Mouse (Mus musculus) lung, adult 2 months (tissue): Measurements from ENCODE around the gene Rpl23a. TPM values are rescaled to one million over a fixed set of nuclear protein-coding genes. Genes with fewer than 3 reads are reported as not detected.
"Not testable (repeated sequence)": the region's sequence is repeated elsewhere in the genome, so short reads cannot be mapped to it uniquely, and the experiment has no call there.

ENCODE experiments used
- DNase-seq: peaks from one replicate; pipeline ENCODE4 v3.0.0; 2022
- H3K4me1 ChIP-seq: fragments of 200-500 bp; 2 replicates; pipeline ENCODE4 v1.6.1; 2011; ENCODE audit warnings: low read length; ENCODE audit not compliant: control insufficient read depth, insufficient read depth
- H3K4me3 ChIP-seq: fragments of 200-500 bp; replicated peaks from 2 replicates; pipeline ENCODE3; 2011; ENCODE audit warnings: low read depth, mild to moderate bottlenecking, control low read depth, low read length; ENCODE audit errors: extremely low read depth
- CTCF ChIP-seq: fragments of 200-500 bp; IDR thresholded peaks from 2 replicates; pipeline ENCODE4 v1.5.1; 2011; ENCODE audit warnings: mild to moderate bottlenecking, low read length, control low read depth; ENCODE audit not compliant: insufficient read depth
- POLR2A ChIP-seq: fragments of 200-500 bp; IDR thresholded peaks from 2 replicates; pipeline ENCODE4 v1.6.1; 2011; ENCODE audit warnings: low read depth, mild to moderate bottlenecking, control low read depth, low read length, borderline replicate concordance; ENCODE audit errors: extremely low read depth
- WGBS: fragments of 180-500 bp; shearing (Covaris S2); methylation state at CpG from one replicate; pipeline ENCODE4 v1.1.7; 2018; 5-methylcytosine and 5-hydroxymethylcytosine counted together
- polyA plus RNA-seq: library from polyadenylated mRNA; depleted of rRNA; stranded (reverse); fragments of >200 nt; gene quantifications from 2 replicates; pipeline ENCODE4 v1.2.3, GENCODE M21; 2012

The Rpl23a gene
- polyA plus RNA-seq, 1 experiment = 212 TPM

- under 1% methylated on average over 80 of the region's 80 CpGs for WGBS
- no peaks in the 10 kb centered on the region for H3K4me1 ChIP-seq
- TF ChIP-seq CTCF (no peak), POLR2A (peak; percentile 57; the same call in 1 of the 2 replicates)
- peak; percentile 59 for DNase-seq
- peak within 1 kb of the TSS; percentile 60 for H3K4me3 ChIP-seq
These were observed 5.2 kb upstream of the Rpl23a start, which contains the start of gene Rab34 for GRCm38 (mm10) chr11:78188331-78189233. TSS of gene Rab34 (plus strand) at chr11:78188430.

- WGBS = 93% methylated on average over 6 of the region's 6 CpGs
- DNase-seq, H3K4me3 ChIP-seq, H3K4me1 ChIP-seq: not testable (repeated sequence)
These were observed 1.3 kb upstream of the Rpl23a start for GRCm38 (mm10) chr11:78184702-78185101.

- Histone ChIP-seq H3K4me3 (no peak overlapping the region), H3K4me1 (no peaks in the 10 kb centered on the region; the same call in 1 of the 2 replicates)
- no peak for DNase-seq
- no peak for TF ChIP-seq CTCF
- TF ChIP-seq POLR2A = no peak
- 45% methylated on average over 10 of the region's 10 CpGs for WGBS
These were observed 615 bp upstream of the Rpl23a start for GRCm38 (mm10) chr11:78183884-78184514.

DNA sequence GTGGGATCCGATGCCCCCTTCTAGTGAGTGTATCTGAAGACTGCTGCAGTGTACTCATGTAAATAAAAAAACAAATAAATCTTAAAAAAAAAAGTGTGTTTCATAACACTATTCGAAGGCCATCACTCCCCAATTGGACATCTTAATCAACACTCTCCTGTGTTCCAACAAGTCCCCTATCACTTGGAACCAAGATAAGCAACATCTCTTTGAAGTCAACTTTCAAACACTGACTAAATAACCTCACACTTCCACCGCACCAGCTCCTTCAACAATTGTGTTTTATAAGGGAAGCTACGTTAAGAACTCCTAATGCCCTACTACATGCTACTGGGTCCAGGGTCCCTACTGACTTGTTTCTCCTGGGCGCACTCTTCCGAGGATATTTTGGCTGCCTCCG lies 934 bp downstream of the Rpl23a start:
- Histone ChIP-seq H3K4me3 (no peak overlapping the region), H3K4me1 (no peaks in the 10 kb centered on the region; the same call in 1 of the 2 replicates)
- TF ChIP-seq CTCF (no peak), POLR2A (no peak)
- no peak for DNase-seq
- 6% methylated on average over 7 of the region's 7 CpGs for WGBS

- 39% methylated on average over 2 of the region's 2 CpGs for WGBS
- TF ChIP-seq POLR2A = no peak
- TF ChIP-seq CTCF = no peak
- Histone ChIP-seq H3K4me1 (no peaks in the 10 kb centered on the region; the same call in 1 of the 2 replicates), H3K4me3 (no peak overlapping the region)
- no peak for DNase-seq
These were observed 1.5 kb downstream of the Rpl23a start for GRCm38 (mm10) chr11:78181830-78182357.

DNA sequence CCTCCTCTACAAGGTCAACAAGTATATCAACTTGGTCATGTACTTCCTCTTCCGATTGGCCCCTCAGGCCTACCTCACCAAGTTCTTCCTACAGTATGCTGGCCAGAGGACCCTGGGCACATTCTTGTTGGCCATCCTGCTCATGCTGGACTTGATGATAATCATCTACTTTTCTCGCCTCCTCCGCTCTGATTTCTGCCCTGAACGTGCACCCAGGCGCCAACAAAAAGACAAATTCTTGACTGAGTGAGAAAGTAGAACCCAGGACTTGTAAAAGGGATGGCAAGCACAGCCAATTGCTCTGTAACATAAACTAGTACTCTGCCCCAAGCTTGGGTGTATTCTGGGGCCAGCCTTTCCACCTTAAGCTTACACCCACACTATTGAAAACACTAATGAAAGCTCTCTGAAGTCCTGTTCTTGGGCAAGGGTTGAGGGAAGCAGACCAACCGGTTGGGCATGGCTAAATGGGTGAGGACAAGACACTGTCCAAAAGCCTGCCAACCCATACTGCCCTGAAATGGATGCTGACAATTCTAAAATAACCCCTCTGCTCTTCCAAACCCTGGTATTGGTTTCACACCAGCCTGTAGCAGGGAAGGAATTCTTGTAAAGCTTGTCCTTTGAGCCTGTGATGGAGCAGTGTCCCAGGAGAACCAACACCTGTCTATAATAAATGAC lies 3.2 kb downstream of the Rpl23a start:
- H3K4me3 ChIP-seq = no peak overlapping the region

DNA sequence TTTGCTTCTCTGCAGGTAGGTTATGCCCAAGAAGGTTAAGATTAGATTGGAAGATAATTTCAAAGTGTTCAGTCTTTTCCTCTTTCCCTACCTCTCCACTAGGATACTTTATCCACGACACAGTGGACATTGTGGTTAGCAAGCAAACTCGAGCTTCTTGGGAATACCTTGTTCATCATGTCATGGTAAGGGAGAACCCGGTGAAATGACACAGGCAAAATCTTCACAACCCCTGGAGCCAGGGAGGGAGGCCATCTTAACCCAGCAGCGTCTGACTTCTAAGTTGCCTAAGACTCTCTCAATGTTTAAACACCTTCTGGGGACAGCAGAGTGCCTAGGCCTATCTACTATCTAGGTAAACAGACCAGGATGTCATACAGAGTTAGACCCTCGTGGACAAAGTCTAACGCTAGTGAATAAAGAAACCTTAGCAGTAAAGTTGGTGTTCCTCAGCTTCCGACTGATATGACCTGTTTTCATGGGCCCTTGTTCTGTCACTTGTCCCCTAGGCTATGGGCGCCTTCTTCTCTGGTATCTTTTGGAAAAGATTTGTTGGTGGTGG lies 3.9 kb downstream of the Rpl23a start:
- Histone ChIP-seq H3K4me1 (peaks cover 3% of the 10 kb centered on the region; the same call in 1 of the 2 replicates), H3K4me3 (no peak overlapping the region)
- no peak for DNase-seq
- no peak for TF ChIP-seq CTCF
- no peak for TF ChIP-seq POLR2A
- WGBS = 48% methylated on average over 8 of the region's 8 CpGs

More for the DNA sequence above, 3.2 kb downstream of the Rpl23a start:
- peaks cover 3% of the 10 kb centered on the region; the same call in 1 of the 2 replicates for H3K4me1 ChIP-seq
- 66% methylated on average over 6 of the region's 6 CpGs for WGBS
- no peak for DNase-seq
- no peak for TF ChIP-seq CTCF
- no peak for TF ChIP-seq POLR2A

DNA sequence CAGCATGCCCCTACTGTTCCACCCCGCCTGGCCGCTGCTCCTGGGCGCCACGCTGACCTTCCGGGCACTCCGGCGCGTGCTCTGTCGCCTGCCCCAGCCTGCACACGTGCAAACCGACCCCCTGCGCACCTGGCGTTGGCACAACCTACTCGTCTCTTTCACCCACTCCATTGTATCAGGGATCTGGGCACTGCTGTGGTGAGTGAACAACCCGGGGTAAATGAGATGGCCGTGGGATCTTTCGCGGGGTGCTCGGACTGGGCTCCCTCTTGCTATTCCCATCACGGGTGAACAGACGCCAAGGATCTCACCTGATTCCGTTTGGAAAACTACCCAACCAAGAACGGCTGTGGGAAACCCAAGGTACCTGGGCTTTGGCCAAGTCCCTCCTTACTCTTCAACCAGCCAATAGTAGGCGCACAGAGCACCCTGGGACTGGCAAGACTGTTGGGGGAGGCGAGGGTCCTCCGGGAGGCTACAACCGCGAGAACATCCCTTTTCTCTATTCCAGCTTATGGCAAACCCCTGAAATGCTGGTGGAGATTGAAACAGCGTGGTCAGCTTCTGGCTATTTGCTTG lies 4.4 kb downstream of the Rpl23a start:
- peak; percentile 55 for DNase-seq
- H3K4me1 ChIP-seq = peaks cover 3% of the 10 kb centered on the region; the same call in 1 of the 2 replicates
- TF ChIP-seq POLR2A (no peak), CTCF (no peak)
- H3K4me3 ChIP-seq = peak overlapping the region; percentile 81
- WGBS = 7% methylated on average over 29 of the region's 29 CpGs
